Mouse (Mus musculus) splenic B cell, adult 2 months (primary cell): ENCODE results near the gene Phactr1.

Experiments
- DNase-seq: peaks from one replicate; pipeline ENCODE4 v3.0.0-alpha.2; 2011; ENCODE audit warnings: low read depth, low spot score
- H3K27me3 ChIP-seq: 2 replicates; pipeline ENCODE4 v1.6.1; 2012; ENCODE audit warnings: mild to moderate bottlenecking, low read length, moderate library complexity, mixed read lengths; ENCODE audit not compliant: control insufficient read depth, poor library complexity, insufficient read depth, severe bottlenecking
- H3K36me3 ChIP-seq: 2 replicates; pipeline ENCODE4 v1.6.1; 2012; ENCODE audit warnings: mild to moderate bottlenecking, low read length, moderate library complexity, mixed read lengths; ENCODE audit not compliant: control insufficient read depth, poor library complexity, insufficient read depth, severe bottlenecking

Phactr1 gene

DNA sequence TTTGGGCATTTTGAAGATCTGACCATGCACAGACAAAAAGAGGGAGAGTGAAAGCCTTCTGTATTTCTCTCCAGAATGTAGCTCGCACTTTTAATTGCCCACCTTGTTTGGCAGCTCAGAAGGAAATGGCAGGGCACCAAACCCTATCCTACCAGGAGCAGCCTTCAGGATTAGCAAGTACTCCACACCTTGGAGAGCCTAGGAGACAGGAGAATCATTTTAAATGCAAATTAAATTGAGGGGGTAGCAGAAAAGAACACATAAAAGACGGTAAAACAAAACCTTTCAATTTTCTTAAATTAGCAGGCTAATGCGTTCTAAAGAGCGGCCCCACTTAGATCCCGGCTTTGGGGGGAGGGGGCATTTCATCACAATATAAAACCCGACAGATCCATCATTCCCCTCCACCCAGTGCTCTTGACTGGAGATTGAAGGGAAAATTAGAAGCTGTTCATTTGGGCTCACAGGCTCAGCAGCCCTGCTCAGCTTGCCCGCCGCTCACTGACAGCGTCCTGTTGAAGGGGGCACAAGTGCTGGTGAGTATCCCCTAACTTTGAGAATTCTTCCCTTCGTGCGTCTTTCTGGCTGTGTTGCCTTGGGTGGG lies at the start of gene Phactr1:
Phactr1 (plus strand) TSS at position 233 of the 604 bp plus-strand sequence.
- Histone ChIP-seq H3K36me3 (no peaks in the 10 kb centered on the region), H3K27me3 (no peaks in the 10 kb centered on the region)
- DNase-seq = no peak

GRCm38 (mm10) chr13:42634908-42635307 lies 45.5 kb upstream of the Phactr1 start:
- Histone ChIP-seq H3K36me3 (no peaks in the 10 kb centered on the region), H3K27me3 (no peaks in the 10 kb centered on the region)
- DNase-seq = no peak

- no peak for DNase-seq
- Histone ChIP-seq H3K27me3 (no peaks in the 10 kb centered on the region), H3K36me3 (no peaks in the 10 kb centered on the region)
These were observed 30.2 kb upstream of the Phactr1 start for GRCm38 (mm10) chr13:42650228-42650627.

DNA sequence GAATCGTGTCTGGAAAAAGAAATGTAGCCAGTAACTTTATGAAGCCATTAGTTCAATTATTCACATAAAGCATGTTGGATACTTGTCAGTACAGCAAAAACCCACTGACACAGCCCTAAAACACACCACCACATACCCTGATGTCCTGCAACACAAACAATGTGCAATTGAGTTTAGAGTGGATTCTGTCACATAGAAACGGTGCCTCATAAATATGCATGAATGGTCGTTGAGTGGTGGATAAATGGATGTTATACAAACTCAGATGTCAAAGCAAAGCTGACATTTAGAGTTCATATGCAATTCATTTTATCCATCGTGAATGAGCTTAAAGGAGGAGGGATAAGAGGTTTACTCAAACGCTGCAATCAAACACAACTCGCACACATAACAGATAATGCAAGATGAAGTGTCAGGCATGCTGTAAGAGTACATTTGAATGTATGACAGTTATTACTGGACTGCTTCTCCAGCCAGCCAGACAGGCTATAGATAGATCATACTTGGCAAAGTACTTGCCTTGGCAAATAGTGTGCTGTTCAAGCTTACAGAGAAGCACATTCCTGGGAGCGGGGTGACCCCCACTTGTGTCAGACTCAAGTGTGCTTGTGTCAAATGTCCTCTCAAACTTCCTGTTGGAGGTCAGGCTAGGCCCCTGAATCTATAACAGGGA lies 23.6 kb upstream of the Phactr1 start:
- no peak for DNase-seq
- no peaks in the 10 kb centered on the region for H3K27me3 ChIP-seq
- no peaks in the 10 kb centered on the region for H3K36me3 ChIP-seq

GRCm38 (mm10) chr13:42671651-42672290 lies 8.7 kb upstream of the Phactr1 start:
- Histone ChIP-seq H3K27me3 (no peaks in the 10 kb centered on the region), H3K36me3 (no peaks in the 10 kb centered on the region)
- no peak for DNase-seq

- H3K36me3 ChIP-seq = no peaks in the 10 kb centered on the region
- no peak for DNase-seq
These were observed 876 bp downstream of the Phactr1 start for GRCm38 (mm10) chr13:42681299-42681698.

DNA sequence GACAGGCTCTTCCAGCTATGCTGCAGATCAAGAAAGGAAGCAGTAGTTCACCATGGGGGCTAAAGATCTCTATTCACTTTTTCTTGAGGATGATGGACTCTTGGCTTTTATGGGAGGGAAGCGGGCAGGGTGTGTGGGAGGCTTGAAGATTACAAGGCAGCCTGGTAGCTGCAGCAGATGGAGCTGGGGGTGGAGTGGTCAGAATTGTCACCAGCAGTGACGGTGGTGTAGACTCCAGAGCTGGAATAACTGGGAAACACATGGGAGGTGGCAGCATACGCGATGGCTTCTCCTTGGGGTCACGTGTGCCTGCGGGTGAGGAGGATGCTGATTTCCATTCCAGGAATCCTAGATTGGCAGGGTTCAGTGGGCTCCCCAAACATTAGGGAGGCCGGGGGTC lies 3.8 kb downstream of the Phactr1 start:
- no peaks in the 10 kb centered on the region for H3K27me3 ChIP-seq
- DNase-seq = no peak
- H3K36me3 ChIP-seq = no peaks in the 10 kb centered on the region

More at GRCm38 (mm10) chr13:42681299-42681698, 876 bp downstream of the Phactr1 start:
- H3K27me3 ChIP-seq = no peaks in the 10 kb centered on the region

DNA sequence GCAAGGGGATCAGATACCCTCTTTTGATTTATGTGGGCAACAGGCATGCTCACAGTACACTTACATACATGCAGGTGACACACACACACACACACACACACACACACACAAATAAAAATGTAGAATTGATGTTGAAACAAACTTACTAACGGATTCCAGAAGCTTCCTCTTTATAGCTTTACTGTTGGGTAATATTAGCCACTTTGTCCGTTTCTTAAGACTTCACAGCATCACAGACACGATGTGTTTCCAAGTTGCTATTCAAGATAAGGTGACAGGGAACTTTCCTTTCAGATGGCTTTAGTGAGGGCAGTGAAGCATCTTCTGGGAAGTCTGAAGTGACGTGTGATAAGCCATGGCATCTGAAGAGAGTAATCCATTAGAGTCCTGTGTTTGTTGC lies 11.8 kb downstream of the Phactr1 start:
- no peaks in the 10 kb centered on the region for H3K27me3 ChIP-seq
- H3K36me3 ChIP-seq = no peaks in the 10 kb centered on the region
- no peak for DNase-seq

- no peak for DNase-seq
- Histone ChIP-seq H3K36me3 (no peaks in the 10 kb centered on the region), H3K27me3 (no peaks in the 10 kb centered on the region)
These were observed 16.2 kb downstream of the Phactr1 start for GRCm38 (mm10) chr13:42696641-42697040.

DNA sequence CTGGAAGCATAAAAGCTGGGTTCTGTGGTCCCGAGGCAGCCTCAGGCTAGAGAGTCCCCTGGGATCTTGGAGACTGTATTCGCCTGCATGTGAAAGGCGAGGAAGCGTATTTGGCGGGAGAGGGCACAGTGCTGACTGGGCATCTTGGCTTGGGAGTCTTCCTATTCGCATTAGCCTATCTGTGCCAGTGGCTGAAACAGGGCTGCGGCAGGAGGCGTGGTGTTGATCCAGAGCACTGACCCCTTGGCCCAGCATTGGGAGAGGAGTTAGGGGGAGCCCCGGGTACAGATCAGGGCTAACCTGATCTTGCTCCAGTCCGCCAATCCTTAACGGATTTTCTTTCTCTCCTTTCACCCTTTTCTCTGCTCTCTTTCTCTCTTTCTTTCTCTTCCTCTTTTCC lies 28.7 kb downstream of the Phactr1 start:
- H3K36me3 ChIP-seq = no peaks in the 10 kb centered on the region
- H3K27me3 ChIP-seq = no peaks in the 10 kb centered on the region
- DNase-seq = no peak

GRCm38 (mm10) chr13:42709611-42710331 lies 29.3 kb downstream of the Phactr1 start:
- no peaks in the 10 kb centered on the region for H3K36me3 ChIP-seq
- H3K27me3 ChIP-seq = no peaks in the 10 kb centered on the region
- DNase-seq = no peak

GRCm38 (mm10) chr13:42711510-42711909 lies 31.1 kb downstream of the Phactr1 start:
- no peak for DNase-seq
- Histone ChIP-seq H3K36me3 (no peaks in the 10 kb centered on the region), H3K27me3 (no peaks in the 10 kb centered on the region)

- no peak for DNase-seq
- no peaks in the 10 kb centered on the region for H3K36me3 ChIP-seq
- no peaks in the 10 kb centered on the region for H3K27me3 ChIP-seq
These were observed 39.0 kb downstream of the Phactr1 start for GRCm38 (mm10) chr13:42719401-42719800.

GRCm38 (mm10) chr13:42720135-42720534 lies 39.7 kb downstream of the Phactr1 start:
- Histone ChIP-seq H3K27me3 (no peaks in the 10 kb centered on the region), H3K36me3 (no peaks in the 10 kb centered on the region)
- DNase-seq = no peak

GRCm38 (mm10) chr13:42720648-42721047 lies 40.2 kb downstream of the Phactr1 start:
- Histone ChIP-seq H3K27me3 (no peaks in the 10 kb centered on the region), H3K36me3 (no peaks in the 10 kb centered on the region)
- no peak for DNase-seq
